Mouse (Mus musculus) granulocyte monocyte progenitor cell, adult 5-6 weeks (primary cell): Measurements from ENCODE around the gene Speg. TPM values are rescaled to one million over a fixed set of nuclear protein-coding genes. Genes with fewer than 3 reads are reported as not detected.

ENCODE experiments used
- ATAC-seq: replicated peaks from 2 replicates; pipeline ENCODE4 v1.8.0; 2016; ENCODE audit warnings: mild to moderate bottlenecking, moderate TSS enrichment, inconsistent platforms; ENCODE audit not compliant: poor library complexity, severe bottlenecking
- total RNA-seq, 2 experiments: library from RNA; stranded (forward) in 1 of 2; stranded (reverse) in 1 of 2; fragments of 200-712, 200-1000 nt in 1 of 2; fragments of >200 nt in 1 of 2; fragmentation: Nextera tagmentation in 1 of 2; gene quantifications; 2 replicates each; pipeline ENCODE4 v1.2.3; 2014 to 2017

Speg gene
- total RNA-seq, 2 experiments from 2014 or later, result 0.05 TPM; not detected in 1

DNA sequence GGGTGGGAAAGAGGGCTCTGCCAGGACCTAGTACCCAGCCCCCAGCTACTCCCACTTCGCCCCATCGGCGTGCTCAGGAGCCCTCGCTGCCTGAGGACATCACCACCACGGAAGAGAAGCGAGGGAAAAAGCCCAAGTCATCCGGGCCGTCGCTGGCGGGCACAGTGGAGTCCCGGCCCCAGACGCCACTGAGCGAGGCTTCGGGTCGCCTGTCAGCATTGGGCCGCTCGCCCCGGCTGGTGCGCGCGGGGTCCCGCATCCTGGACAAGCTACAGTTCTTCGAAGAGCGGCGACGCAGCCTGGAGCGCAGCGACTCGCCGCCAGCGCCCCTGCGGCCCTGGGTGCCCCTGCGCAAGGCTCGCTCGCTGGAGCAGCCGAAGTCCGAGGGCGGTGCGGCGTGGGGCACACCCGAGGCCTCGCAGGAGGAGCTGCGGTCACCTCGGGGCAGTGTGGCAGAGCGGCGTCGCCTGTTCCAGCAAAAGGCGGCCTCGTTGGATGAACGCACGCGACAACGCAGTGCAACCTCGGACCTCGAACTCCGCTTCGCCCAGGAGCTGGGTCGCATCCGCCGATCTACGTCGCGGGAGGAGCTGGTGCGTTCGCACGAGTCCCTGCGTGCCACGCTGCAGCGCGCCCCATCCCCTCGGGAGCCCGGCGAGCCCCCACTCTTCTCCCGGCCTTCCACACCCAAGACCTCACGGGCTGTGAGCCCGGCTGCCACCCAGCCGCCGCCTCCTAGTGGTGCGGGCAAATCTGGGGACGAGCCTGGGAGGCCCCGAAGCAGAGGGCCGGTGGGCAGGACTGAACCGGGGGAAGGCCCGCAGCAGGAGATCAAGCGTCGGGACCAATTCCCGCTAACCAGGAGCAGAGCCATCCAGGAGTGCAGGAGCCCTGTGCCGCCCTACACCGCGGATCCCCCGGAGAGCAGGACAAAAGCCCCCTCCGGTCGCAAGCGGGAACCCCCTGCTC is 13.1 kb downstream of the Speg start:
- peak; percentile 9; the same call in 1 of the 2 replicates for ATAC-seq

DNA sequence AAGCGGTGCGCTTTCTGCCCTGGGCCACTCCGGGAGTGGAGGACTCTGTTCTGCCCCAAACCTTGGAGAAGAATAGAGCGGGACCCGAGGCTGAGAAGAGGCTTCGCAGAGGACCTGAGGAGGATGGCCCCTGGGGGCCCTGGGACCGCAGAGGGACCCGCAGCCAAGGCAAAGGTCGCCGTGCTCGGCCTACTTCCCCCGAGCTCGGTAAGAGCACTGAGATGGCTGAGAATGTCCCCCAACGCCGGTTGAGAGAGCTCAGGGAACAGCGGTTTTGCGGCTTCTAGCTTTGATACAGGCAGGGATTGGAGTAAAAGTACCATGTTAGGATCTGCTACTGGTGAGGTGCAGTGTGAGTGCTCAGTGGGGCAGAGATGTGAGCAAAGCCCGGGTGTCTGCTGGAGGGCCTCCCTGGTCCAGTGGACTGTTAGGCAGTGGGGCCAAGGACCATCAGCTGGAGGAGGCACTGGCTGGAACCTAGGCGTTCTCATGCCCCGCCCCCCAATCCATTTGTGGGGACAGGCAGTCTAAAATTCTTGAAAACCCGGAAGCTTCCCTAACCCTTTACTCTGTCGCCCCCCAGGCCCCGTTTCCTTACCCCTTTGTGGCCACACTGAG is 13.9 kb downstream of the Speg start:
- no peak for ATAC-seq

GRCm38 (mm10) chr1:75393139-75393538 is 18.0 kb downstream of the Speg start:
- no peak for ATAC-seq

DNA sequence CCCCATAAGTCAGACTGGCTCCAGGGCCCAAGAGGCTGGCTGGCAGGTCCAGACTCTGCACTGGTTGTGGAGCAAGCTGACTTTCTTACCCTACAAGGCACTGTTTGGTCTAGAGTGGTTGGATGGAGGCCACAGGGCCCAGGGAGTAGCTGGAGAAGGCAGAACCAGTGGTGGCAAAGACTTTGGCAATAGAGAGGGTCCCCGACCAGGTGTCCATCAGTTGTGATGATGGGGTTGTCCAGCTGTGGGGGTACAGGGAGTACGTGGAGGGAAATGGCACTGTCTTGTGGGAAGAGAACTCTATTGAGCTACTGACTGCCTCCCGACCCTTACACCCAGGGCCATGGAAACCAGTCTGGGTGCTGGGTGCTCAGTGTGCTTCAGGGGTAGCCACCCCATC is 18.7 kb downstream of the Speg start:
- ATAC-seq, result no peak

GRCm38 (mm10) chr1:75398761-75399402 is 23.8 kb downstream of the Speg start:
- peak; percentile 90 for ATAC-seq

GRCm38 (mm10) chr1:75399755-75400492 is 24.8 kb downstream of the Speg start:
- ATAC-seq, result 0 out of 2 replicates have a peak, but pooled peaks have one; percentile 17

DNA sequence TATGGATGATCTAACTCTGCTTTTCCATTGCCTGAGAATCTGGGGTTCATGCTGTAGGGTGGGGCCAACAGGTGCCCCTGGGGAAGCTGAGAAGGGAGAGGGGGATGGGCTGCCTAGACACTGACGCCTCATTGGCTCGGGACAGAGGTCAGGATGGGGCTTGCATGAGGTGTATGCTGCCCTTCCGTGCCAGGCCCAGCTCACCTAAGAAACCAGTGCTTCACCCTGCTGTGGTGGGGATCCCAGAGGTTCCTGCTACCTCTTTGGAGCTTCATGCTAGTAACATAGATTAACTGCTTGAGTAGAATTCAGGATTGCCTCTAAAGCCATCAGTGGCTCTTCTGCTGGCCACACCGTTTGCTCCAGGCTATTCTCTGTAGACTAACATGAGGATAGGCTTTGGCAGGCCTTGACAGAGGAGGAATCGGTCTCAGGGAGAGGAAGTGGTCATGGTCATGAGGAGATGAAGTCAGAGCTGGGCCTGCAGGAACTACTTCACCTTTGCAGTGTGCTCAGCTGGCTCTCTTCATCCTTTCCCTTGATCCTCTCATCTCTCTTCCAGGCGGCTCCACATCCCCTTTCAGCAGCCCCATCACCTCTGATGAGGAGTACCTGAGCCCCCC is 25.5 kb downstream of the Speg start:
- no peak for ATAC-seq

DNA sequence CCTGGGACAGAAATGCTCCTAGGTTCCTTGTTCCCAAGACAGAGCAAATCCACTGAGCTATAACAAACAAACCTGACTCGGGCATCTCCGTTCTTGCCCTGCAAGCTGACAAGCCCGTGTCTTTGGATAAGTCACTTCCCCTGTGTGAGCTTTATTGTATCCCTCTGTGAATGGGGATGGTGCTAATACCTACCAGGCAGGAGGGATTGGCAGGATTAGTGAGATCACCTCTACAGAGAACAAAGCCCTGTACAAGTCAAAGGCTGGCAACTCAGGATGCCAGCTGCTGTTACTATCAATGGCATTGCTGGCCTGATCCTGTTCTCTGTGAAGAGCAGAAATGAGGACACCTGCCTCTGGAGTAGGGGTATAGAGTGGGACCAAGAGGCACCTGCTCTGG is 30.4 kb downstream of the Speg start:
- ATAC-seq, result no peak

DNA sequence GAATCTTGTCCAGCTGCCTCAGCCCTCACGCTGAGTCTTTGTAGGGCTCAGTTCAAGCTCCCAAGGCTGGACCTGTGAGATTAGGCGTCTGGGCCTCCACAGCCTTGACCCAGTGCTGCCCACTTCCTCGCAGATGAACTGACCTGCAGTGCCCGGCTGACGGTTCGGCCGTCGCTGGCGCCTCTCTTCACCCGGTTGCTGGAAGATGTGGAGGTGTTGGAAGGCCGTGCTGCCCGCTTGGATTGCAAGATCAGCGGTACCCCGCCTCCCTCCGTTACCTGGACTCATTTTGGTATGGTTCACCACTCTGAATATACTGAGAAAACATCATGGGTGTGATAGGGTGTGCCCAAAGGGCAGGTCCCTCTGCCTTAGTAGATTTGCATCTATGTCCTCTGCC is 31.1 kb downstream of the Speg start:
- no peak for ATAC-seq

DNA sequence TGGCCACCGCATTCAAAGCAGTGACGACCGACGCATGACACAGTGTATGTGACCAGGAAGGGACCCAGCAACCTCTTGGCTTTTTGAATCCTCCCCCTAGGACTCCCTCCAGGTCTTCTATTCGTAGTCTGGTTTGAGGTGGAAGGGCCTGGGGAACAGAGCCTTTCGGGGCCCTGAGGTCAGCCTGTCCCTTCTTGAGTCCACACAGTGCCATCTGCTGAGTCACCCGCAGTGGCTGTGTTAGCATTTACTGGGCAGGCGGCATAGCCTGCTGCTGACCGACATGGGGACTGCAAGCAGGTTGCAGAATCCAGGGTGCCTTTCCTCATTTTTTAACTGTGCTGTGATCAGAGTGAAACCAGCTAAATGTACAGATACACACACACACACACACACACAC is 32.0 kb downstream of the Speg start:
- no peak for ATAC-seq

- no peak for ATAC-seq
Measured at GRCm38 (mm10) chr1:75408210-75408609, 33.1 kb downstream of the Speg start.

- ATAC-seq, result no peak
Measured at GRCm38 (mm10) chr1:75409950-75410349, 34.9 kb downstream of the Speg start.

- ATAC-seq, result no peak
Measured at GRCm38 (mm10) chr1:75412196-75412595, 37.1 kb downstream of the Speg start.

- ATAC-seq, result peak; percentile 84
Measured at GRCm38 (mm10) chr1:75413749-75414148, 38.7 kb downstream of the Speg start.

DNA sequence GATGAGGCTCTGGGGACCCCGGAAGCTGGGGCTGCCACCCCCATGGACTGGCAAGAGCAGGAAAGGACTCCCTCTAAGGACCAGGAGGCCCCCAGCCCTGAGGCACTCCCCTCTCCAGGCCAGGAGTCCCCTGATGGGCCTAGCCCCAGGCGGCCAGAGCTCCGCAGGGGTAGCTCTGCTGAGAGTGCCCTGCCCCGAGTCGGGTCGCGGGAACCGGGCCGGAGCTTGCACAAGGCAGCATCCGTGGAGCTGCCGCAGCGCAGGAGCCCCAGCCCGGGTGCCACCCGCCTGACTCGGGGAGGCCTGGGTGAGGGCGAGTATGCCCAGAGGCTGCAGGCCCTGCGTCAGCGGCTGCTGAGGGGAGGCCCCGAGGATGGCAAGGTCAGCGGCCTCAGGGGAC is 46.7 kb downstream of the Speg start:
- ATAC-seq, result no peak; the same call in 1 of the 2 replicates

- ATAC-seq, result no peak
Measured at GRCm38 (mm10) chr1:75422216-75422822, 47.2 kb downstream of the Speg start.

GRCm38 (mm10) chr1:75422823-75423471 is 47.9 kb downstream of the Speg start:
- ATAC-seq, result peak; percentile 29

GRCm38 (mm10) chr1:75423780-75424390 is 48.8 kb downstream of the Speg start:
- no peak for ATAC-seq
